Mouse (Mus musculus) spleen, adult 2 months (tissue): Measurements from ENCODE around the gene March1. TPM values are rescaled to one million over a fixed set of nuclear protein-coding genes. Genes with fewer than 3 reads are reported as not detected.

Experiments used
- DNase-seq, 2 experiments: peaks; one replicate each; pipeline versions ENCODE4 v3.0.0 to v3.0.0-alpha.2; 2012 to 2021; ENCODE audit warnings: low spot score in 2 of 2, low read depth in 1 of 2
- H3K27ac ChIP-seq: fragments of 200-500 bp; 2 replicates; pipeline ENCODE4 v1.5.1; 2012; ENCODE audit warnings: low read length, inconsistent platforms; ENCODE audit not compliant: insufficient read depth
- H3K27me3 ChIP-seq: fragments of 200-500 bp; 2 replicates; pipeline ENCODE4 v1.6.1; 2012; ENCODE audit warnings: mild to moderate bottlenecking, moderate library complexity, low read length, inconsistent platforms; ENCODE audit not compliant: control insufficient read depth, insufficient read depth
- H3K36me3 ChIP-seq: fragments of 200-500 bp; 2 replicates; pipeline ENCODE4 v1.6.1; 2012; ENCODE audit warnings: mild to moderate bottlenecking, low read length, inconsistent platforms; ENCODE audit not compliant: control insufficient read depth, insufficient read depth
- H3K4me1 ChIP-seq: fragments of 200-500 bp; 2 replicates; pipeline ENCODE4 v1.6.1; 2011; ENCODE audit warnings: inconsistent platforms; ENCODE audit not compliant: control insufficient read depth, insufficient read depth, insufficient read length
- H3K4me3 ChIP-seq: fragments of 200-500 bp; 2 replicates; pipeline ENCODE4 v1.5.1; 2011; ENCODE audit warnings: mild to moderate bottlenecking, inconsistent platforms; ENCODE audit not compliant: insufficient read depth, insufficient read length; ENCODE audit errors: extremely low read depth
- CTCF ChIP-seq: fragments of 200-500 bp; IDR thresholded peaks from 2 replicates; pipeline ENCODE4 v1.5.1; 2011; ENCODE audit warnings: mild to moderate bottlenecking, inconsistent platforms; ENCODE audit not compliant: insufficient read depth, insufficient read length, insufficient replicate concordance; ENCODE audit errors: extremely low read depth
- POLR2A ChIP-seq: fragments of 200-500 bp; IDR thresholded peaks from 2 replicates; pipeline ENCODE4 v1.6.1; 2011; ENCODE audit warnings: low read depth, low read length, inconsistent platforms
- WGBS: fragments of 180-500 bp; shearing (Covaris S2); methylation state at CpG from one replicate; pipeline ENCODE4 v1.1.7; 2018; 5-methylcytosine and 5-hydroxymethylcytosine counted together
- polyA plus RNA-seq: library from polyadenylated mRNA; depleted of rRNA; stranded (reverse); fragments of >200 nt; gene quantifications from 2 replicates; pipeline ENCODE4 v1.2.3, GENCODE M21; 2012

The March1 gene
- polyA plus RNA-seq, 1 experiment, result 12.7 TPM

GRCm38 (mm10) chr8:65812971-65813370, 195.3 kb downstream of the March1 start:
- no peak overlapping the region for H3K4me3 ChIP-seq
- H3K27ac ChIP-seq, result no peak overlapping the region
- WGBS, result 78% methylated on average over 2 of the region's 2 CpGs
- no peak for DNase-seq
- H3K36me3 ChIP-seq, result no peaks in the 10 kb centered on the region
- H3K27me3 ChIP-seq, result no peaks in the 10 kb centered on the region
- no peak for TF ChIP-seq POLR2A
- TF ChIP-seq CTCF, result no peak
- H3K4me1 ChIP-seq, result no peaks in the 10 kb centered on the region

GRCm38 (mm10) chr8:65922294-65923019, 304.8 kb downstream of the March1 start:
- WGBS, result 80% methylated on average over 3 of the region's 3 CpGs
- no peaks in the 10 kb centered on the region for H3K27me3 ChIP-seq
- no peaks in the 10 kb centered on the region for H3K36me3 ChIP-seq
- TF ChIP-seq CTCF (no peak), POLR2A (no peak)
- DNase-seq, result no peak
- no peaks in the 10 kb centered on the region for H3K4me1 ChIP-seq
- no peak overlapping the region for H3K27ac ChIP-seq
- no peak overlapping the region for H3K4me3 ChIP-seq

GRCm38 (mm10) chr8:65956948-65957347, 339.2 kb downstream of the March1 start:
- Histone ChIP-seq H3K4me1 (no peaks in the 10 kb centered on the region), H3K27me3 (no peaks in the 10 kb centered on the region), H3K27ac (no peak overlapping the region), H3K36me3 (no peaks in the 10 kb centered on the region), H3K4me3 (no peak overlapping the region)
- no peak for DNase-seq
- 51% methylated on average over 5 of the region's 5 CpGs for WGBS
- TF ChIP-seq CTCF, result no peak
- no peak for TF ChIP-seq POLR2A

- DNase-seq, result no peak
- Histone ChIP-seq H3K36me3 (no peaks in the 10 kb centered on the region), H3K4me3 (no peak overlapping the region), H3K4me1 (no peaks in the 10 kb centered on the region), H3K27me3 (no peaks in the 10 kb centered on the region), H3K27ac (no peak overlapping the region)
- TF ChIP-seq CTCF, result no peak
- no peak for TF ChIP-seq POLR2A
Measured at GRCm38 (mm10) chr8:65957492-65957891, 339.8 kb downstream of the March1 start.

GRCm38 (mm10) chr8:65966502-65967222, 349.0 kb downstream of the March1 start:
- H3K27ac ChIP-seq, result no peak overlapping the region
- no peak overlapping the region for H3K4me3 ChIP-seq
- 23% methylated on average over 10 of the region's 10 CpGs for WGBS
- H3K36me3 ChIP-seq, result no peaks in the 10 kb centered on the region
- H3K4me1 ChIP-seq, result no peaks in the 10 kb centered on the region
- no peak for DNase-seq
- no peaks in the 10 kb centered on the region for H3K27me3 ChIP-seq
- TF ChIP-seq CTCF (no peak), POLR2A (no peak)

GRCm38 (mm10) chr8:65967223-65967778, 349.6 kb downstream of the March1 start:
- 76% methylated on average over 8 of the region's 8 CpGs for WGBS
- Histone ChIP-seq H3K27me3 (no peaks in the 10 kb centered on the region), H3K36me3 (no peaks in the 10 kb centered on the region), H3K4me3 (no peak overlapping the region), H3K27ac (no peak overlapping the region), H3K4me1 (no peaks in the 10 kb centered on the region)
- TF ChIP-seq POLR2A (no peak), CTCF (no peak)
- DNase-seq, result no peak
